Mouse (Mus musculus) embryo, embryonic 11.5 days (tissue): ENCODE measurements at regions not wholly inside any gene's neighbourhood (a gene's known extent, or its start where the extent isn't known, plus 50 kb on each side); places are given as distances from the start of the nearest gene placed in this dataset.
A peak's percentile ranks its signal among the peaks of the same experiment; 100 is the strongest.

Source experiments
- DNase-seq: peaks from one replicate; pipeline ENCODE4 v3.0.0-alpha.2; 2012; ENCODE audit warnings: low read depth, low spot score

DNA sequence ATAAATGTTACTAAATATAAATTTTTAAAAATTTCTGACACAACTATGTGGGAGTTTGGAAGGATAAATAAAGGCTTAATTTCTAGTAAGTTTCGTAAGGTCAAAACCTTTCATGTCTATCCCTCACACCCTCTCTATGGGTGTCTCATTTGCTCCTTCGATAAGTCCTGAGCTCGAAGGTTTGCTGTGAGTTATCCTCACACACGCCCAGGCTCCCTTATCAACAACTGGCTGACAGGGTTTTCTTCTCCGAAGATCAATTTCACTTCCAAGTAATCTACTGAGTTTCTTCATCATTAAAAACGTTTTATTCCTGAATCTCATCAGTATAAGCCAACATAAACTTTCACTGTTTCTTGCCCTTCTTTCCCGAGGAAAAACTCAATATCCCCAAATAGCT lies 416.0 kb upstream of the Nudt12 start:
- no peak for DNase-seq

DNA sequence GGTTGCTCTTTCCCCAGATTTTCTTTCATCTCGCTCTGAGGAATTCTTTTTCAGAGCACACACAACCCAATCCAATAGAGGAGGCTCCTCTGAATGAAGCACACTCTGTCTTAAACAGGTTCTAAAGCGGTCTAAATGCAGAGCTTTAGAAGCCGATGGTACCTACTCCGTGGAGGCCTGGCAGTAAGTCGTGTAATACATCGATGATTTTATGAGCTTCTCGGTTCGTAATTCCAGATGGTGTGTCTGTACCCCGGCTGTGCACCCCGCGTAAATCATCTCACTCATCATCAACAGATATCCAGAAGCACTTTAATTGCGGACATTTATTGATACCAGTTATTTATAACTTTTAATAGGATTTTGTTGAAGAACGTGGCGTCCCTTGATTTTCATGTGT lies 408.3 kb upstream of the Nudt12 start:
- peak; percentile 13 for DNase-seq

DNA sequence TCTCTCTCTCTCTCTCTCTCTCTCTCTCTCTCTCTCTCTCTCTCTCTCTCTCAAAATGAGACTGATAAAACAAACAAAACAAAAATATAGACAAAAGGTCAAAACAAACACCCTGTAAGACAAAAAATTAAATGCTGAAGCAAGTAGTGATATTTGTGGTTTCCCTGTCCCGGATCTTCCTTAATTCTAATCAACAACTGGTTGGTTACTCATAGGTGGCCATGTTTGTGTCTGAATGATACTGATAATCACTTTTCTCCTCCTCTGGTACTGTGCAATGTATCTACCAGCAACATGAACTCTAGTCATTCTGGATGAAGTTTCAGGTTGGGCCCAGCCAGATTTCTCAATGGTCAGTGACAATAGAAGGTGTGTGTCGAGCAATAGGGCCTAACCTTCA lies 396.1 kb upstream of the Nudt12 start:
- no peak for DNase-seq

DNA sequence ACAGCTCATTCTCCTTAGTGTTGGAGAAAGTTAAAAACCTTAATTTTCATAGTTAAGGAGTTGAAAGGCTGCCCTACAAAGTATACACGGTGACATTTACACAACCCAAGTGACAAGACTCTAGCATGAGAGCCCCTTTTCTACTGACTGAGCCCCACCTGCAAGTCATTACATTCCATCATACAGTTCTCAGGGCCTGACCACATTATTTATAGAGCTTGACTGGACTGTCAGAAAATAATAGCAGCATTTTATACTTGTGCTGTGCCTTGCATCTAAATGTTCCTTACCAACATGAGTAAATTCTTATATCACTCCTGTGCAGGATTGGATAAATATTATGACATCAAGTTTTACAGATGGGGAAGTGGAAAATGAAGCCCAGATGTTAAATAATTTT lies 391.4 kb upstream of the Nudt12 start:
- DNase-seq: no peak

DNA sequence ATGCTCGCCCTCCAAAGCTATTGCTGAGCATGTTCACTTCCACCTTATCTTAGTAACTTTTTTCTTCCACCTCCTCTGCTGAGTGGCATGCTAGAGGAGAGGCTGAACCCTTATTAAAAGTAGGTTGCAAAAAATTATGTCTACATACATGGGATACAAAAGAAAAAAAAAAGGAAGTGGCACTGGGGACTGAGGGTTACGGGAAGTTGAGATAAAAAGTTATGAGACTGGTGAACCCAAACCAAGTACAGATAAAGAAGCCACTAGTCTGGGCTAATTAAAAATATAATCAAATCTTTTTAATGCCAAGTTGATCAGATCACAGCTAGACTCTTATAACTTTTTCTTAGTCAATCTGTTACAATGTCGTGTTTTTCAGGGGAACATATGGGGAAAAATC lies 384.2 kb upstream of the Nudt12 start:
- no peak for DNase-seq

DNA sequence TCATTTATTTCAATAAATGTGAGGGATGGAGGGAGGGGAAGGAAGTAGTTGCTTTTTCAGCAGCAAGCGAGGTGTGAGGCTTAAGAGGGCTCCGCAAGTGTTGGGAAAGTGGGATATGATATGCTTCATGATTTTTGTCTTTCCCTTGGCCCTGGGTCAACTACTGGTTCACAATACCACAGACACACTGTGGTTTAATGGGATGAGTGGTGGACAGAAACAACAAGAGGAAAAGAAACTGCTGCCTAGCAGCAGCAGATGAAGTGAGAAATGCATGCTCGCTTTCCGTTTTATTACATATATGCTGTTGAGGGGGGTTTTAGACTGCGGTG lies 369.9 kb upstream of the Nudt12 start:
- DNase-seq: no peak

DNA sequence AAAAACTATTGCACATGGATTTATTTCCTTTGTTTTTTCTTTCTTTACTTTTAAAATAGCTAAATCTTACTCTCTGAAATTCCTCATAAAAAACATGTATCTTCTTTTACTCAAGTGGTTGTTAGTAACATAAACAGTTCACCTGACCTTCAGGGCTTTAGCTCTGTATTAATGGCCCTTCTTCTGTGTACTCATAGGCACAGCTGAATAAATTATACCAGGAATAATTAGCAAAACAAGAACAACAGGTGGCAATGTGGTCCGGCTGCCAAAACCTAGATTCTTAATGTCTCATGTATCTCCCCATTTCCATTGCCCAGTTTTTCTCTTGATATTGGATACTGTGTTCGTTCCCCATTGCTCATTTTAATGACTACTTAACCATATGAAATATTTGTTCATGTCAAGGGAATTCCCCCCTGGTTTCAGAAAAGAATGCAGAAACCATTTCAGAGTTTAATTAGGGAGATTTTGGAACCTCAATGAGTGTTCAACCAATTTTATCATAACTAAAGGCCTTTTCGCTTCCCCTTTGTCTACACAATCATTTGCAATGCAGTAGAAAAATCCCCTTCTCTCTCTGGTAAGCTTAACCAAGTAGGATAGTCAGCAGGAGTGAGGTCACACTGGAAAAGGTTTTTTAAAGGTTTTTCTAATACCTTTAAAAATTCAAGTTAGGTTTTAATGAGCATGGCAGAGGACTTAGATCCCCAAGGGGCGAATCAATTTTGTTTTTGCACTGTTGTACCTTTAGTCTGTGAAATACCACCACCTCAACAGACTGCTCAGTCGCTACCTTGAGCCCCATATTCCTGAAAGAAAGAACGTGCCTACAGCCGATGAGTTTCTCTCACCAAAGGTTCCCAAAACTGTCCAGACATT lies 369.3 kb upstream of the Nudt12 start:
- DNase-seq: no peak

DNA sequence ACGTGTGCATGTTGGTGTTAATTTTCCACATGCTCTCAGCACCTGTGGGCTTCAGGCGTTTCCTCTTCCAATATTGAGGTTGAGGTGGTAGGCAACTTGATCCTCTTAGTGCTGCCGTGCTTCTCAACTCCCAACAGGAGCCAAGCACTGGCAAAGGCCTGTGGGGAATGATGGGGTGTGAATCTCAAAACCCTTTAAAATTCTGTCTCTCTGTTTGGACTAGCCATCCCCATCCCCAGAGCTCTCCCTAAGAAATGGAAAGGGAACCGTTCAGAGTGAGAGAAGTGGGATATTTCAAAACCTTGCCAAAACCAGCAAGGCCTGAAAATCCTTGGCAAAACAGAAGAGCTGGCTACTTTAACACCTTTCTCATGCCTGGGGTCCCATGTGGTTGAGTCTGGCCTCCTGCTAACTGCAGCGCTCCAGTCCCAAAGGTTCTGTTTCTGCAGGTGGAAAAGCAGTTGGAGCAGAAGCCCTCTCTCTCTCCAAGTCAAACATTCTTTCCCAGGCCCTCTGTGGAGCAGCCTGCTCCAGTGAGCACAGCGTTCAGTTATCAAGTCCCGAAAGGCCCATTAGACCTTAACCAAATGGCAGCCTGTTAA lies 360.4 kb upstream of the Nudt12 start:
- DNase-seq: no peak

DNA sequence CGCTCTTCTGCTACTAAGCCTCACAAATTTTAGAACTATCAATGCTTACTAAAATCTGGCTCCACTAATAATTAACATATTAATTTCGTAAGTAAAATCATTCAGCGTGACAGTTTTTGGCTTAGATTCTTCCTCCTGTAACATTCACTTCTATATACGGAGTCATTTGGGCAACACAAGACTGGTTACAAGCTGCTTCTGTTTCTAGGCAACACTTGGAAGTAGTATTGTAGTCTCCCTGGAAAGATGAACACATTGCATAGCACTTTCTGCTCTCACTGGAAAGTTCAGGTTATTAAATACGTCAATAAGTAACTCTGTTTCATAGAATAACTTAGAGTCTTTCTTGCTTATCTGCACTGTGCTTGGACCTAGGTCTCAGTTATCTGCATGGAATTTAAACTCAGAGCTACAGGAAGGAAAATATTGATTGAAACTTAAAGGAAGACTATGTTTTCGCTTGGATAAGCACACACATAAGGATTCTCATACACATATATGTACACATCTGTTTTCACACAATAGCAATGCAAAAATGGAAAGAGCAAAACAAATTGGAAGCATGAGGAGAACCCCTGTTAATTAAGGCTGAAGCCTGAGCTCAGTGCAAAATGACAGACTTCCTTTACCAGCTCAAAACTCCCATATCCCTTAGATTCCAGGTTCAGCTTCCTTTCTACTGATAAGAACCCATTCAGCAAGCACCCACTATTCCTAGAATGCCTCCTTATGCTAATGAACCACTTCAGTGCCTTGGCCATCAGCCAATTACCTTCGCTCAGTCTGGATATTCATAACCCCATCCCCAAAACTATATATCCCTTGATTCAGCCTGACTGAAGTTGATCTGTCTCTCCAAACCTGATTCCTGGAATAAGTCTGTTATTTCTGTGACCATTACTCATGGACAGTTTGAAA lies 356.7 kb upstream of the Nudt12 start:
- DNase-seq: no peak

DNA sequence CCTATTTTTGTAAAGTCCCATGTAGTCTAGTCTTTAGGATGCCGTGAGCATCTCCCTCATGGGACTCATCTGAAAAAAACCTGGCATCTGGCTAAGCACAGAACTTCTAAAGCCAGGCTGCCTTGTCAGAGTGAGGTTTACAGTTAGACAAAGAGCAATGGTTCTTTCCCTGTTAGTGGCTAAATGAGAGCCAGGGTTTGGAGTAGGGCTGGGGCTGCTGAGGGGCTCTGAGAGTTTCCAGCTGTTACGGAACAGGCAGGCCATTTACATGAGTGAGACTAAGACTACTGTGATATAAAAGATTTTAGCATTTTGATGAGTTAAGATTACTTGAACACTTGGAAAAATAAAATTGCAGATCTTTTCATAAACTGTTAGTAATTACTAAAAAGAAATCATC lies 352.2 kb upstream of the Nudt12 start:
- no peak for DNase-seq

DNA sequence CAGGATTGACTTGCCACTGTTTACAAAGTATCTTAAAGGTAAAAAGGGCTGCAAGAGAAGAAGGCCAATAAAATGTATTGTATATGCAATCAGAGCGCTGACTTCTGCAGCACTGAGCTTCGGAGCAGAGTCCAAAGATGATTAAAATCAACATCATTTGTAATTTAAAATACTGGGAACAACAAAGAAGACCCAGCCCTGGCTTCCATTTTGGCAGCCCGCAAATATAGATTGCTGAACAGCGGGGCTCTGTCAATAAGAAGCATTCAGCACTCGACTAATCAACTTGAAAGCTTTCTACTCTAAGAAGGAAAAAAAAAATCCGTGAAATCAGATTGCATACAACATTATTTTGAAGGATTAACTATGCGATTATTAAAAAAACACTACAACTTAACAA lies 348.9 kb upstream of the Nudt12 start:
- no peak for DNase-seq

DNA sequence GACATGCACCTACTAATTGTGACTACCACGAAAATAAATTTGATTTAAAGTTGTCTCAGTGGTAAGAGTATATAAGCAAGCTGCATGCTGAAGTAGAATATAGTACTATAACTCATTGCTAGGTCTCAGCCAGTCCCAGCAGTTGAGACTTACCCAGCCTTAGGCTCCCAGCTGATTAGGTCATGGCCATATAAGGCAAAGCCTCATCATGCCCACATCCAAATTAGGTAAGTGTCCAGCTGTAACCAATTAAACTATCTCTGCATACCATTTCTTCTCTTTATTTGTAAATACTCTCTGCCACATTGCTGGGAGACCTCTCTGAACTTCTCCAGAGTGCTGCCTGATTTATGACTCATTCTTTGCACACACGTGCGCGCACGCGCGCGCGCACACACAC lies 347.9 kb upstream of the Nudt12 start:
- no peak for DNase-seq

DNA sequence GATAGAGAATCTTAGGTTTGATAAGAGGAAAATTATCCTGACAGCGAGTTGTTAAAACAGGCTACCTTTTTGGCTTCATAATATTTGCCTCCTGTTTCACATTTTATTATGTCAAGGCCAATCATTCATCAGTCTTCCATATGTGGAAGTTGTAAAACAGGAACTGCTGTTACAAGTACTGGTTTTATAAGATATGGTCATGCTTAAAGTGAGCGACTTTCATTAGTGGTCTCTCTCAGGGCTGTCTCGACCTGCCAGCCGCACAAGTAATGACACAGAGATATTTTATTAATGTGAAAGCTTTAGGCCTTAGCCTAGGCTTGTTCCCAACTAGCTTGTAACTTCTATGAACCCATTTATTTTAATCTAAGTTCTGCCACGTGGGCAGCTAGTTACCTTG lies 346.3 kb upstream of the Nudt12 start:
- DNase-seq: no peak

DNA sequence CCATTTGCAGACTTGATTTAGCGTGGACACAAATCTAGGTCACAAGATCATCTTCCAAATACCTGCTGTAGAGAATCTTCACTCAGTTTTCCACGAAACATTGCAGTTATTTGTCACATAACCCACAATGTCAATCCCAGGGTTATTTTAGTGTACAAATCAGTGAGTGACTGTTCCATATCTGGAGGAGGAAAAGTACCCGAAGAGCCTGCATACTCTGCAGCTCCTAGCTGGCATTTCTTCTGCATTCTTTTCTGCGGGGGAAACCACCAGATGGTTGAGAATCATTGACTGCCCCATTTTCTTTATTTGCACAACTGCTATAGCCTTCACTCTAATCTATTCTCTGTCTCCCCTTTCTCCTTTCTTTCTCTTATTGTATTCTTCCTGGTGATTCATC lies 332.4 kb upstream of the Nudt12 start:
- no peak for DNase-seq

DNA sequence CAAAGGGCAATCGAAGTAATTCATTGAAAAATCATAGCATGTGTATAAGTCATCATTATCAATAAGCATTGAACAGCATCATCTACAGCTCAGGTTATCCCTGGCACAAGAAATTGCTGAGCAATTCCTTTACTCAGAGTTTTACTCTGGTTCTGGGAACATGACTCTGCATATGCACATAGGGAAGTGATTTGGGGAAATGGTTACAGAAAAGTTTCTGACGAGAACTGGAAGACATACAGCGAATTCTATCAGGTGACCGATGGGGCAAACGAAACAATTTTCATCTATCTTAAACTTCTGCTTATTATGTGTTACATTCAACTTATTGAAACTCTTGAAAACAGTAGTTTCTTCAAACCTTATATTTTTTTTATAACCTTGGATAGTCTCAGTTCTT lies 284.8 kb upstream of the Nudt12 start:
- no peak for DNase-seq

DNA sequence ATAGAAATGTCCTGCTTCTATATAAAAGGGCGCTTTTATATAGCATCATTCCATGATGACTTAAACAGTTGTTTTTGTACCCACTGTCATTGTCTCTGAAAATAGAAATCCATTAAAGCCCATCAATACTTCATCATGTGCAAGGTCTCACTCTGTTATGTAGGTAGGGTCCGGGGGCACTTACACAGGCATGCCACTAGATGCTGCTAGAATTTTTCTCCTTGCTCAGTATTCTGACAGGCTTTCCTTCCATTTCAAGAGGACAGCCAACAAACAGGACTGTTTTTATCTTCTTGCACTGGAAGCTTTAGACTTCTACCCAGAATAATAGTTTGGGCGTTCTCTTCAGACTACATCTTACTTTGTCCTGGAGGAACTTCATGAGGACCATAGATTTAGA lies 268.2 kb upstream of the Nudt12 start:
- DNase-seq: no peak

DNA sequence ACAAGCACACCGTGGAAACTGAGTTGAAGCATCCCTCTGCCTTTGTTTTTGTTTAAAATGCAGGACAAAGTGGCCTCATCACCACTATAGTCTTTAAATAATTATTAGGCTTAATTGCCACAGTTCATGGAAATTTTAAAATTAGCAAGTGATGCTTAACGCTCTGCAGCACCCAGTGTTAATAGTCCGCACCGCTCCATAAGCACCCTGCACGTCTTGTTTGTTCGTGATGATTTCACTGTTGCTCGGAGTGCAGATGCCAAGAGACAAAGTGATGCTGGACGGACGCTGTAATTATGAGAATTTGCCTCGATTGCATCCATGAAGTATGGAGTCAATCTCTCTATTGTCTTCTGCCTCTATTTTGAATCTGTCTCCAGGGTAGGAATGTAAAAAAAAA lies 266.6 kb upstream of the Nudt12 start:
- no peak for DNase-seq

DNA sequence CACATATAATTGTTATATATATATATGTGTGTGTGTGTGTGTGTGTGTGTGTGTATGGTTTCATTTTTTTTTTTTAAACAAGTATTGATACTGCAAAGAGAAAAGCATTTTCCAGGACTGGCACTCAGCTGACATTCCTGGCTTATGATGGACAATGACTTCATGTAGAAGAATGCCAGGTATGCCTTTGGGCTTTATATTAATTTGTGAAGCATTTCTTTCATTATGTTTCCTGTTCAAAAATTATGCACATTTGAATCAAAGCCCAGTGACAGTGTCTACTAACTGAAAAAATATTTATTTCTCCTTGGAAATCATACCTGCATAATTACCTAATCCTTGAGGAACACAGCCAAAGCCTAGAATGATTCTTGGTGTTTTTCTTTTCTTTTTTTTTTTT lies 256.4 kb upstream of the Nudt12 start:
- DNase-seq: no peak

DNA sequence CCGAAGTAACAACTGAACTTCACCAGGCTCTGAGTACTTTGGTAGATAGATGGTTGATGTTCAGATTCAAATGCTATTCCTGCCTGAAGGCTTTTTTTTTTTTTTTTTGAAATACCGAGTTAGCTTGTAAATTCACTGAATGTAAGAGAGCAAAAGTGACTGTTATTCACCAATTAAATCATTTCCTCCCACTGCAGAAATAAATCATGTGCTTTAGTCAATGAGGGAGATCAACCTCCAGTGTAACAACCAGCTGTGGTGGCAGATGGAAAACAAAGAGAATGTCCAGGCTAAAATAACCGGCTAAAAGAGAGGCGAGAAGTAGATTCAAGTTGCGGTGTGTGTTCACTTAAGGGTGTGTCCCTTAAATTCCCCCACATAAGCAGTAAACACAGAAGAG lies 235.8 kb upstream of the Nudt12 start:
- DNase-seq: no peak

DNA sequence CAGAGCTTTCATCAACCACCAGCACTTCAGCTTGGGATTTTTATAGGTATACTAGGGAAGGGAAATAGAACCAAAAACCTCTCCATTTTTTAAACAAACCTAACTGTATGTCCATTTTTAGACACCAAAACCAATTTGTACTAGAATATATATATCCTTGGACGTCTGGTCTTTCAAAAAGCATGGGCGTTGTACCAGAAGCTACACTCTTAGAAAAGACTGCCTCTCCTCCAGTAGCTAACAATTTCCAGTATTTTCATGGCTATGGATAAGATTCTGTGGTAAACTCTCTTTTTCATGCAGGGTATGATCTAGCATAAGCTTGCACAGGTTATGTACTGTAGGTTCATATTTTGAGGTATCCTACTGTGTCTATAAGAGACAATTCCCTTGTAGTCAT lies 219.1 kb upstream of the Nudt12 start:
- DNase-seq: no peak
